Mouse (Mus musculus) forebrain, embryonic 16.5 days (tissue): ENCODE measurements around the gene Med7. TPM values are rescaled to one million over a fixed set of nuclear protein-coding genes. Genes with fewer than 3 reads are reported as not detected.

Source experiments
- ATAC-seq: fragments of 200-750 bp; cut with Nextera tagmentation; 2 replicates; pipeline ENCODE4 v1.8.0; 2017; ENCODE audit warnings: mild to moderate bottlenecking, moderate library complexity
- H3K27ac ChIP-seq: fragments of 300-500 bp; sonication (generic); 2 replicates; pipeline ENCODE4 v1.5.1; 2014; ENCODE audit warnings: low read length, control low read depth
- H3K27me3 ChIP-seq: fragments of 300-500 bp; sonication (generic); replicated peaks from 2 replicates; pipeline ENCODE4 v1.6.1; 2014; ENCODE audit warnings: low read length; ENCODE audit not compliant: control insufficient read depth, insufficient read depth
- H3K36me3 ChIP-seq: fragments of 300-500 bp; sonication (generic); 2 replicates; pipeline ENCODE4 v1.6.1; 2014; ENCODE audit not compliant: control insufficient read depth, insufficient read depth
- H3K4me1 ChIP-seq: fragments of 300-500 bp; sonication (generic); replicated peaks from 2 replicates; pipeline ENCODE4 v1.6.1; 2014; ENCODE audit warnings: low read length; ENCODE audit not compliant: control insufficient read depth, insufficient read depth
- H3K4me2 ChIP-seq: fragments of 300-500 bp; sonication (generic); 2 replicates; pipeline ENCODE4 v1.6.1; 2014; ENCODE audit warnings: mild to moderate bottlenecking, low read length, control low read depth
- H3K4me3 ChIP-seq: fragments of 300-500 bp; sonication (generic); replicated peaks from 2 replicates; pipeline ENCODE4 v1.5.1; 2014; ENCODE audit warnings: mild to moderate bottlenecking, low read length, control low read depth
- H3K9ac ChIP-seq: fragments of 300-500 bp; sonication (generic); replicated peaks from 2 replicates; pipeline ENCODE4 v1.6.1; 2014; ENCODE audit warnings: low read depth, low read length, control low read depth
- H3K9me3 ChIP-seq: fragments of 300-500 bp; sonication (generic); 2 replicates; pipeline ENCODE4 v1.6.1; 2016; ENCODE audit warnings: low read length; ENCODE audit not compliant: control insufficient read depth
- WGBS: fragments of 180-500 bp; shearing (Covaris S2); extraction: QIAGEN DNeasy Blood & Tissue Kit; methylation state at CpG from one replicate; pipeline ENCODE4 v1.1.7; 2014; 5-methylcytosine and 5-hydroxymethylcytosine counted together
- polyA plus RNA-seq: library from polyadenylated mRNA; unstranded; fragments of >200 nt; fragmentation: Nextera tagmentation; extraction: Ambion mirVana; gene quantifications from 2 replicates; pipeline ENCODE4 v1.2.1, GENCODE M21; 2015

The Med7 gene
- polyA plus RNA-seq, 1 experiment from 2014 or later, result 73.1 TPM

- Histone ChIP-seq H3K27ac (no peak within 1 kb of the TSS), H3K36me3 (no peaks in the 10 kb centered on the region), H3K4me2 (no peak within 1 kb of the TSS), H3K9me3 (no peaks in the 10 kb centered on the region), H3K4me3 (no peak within 1 kb of the TSS), H3K9ac (no peak within 1 kb of the TSS), H3K27me3 (no peaks in the 10 kb centered on the region), H3K4me1 (no peaks in the 10 kb centered on the region)
- WGBS, result 81% methylated on average over 13 of the region's 13 CpGs
- ATAC-seq, result no peak
Observed at GRCm38 (mm10) chr11:46396167-46396859, 40.4 kb upstream of the Med7 start, which contains the start of gene Fam71b. Gene Fam71b, plus strand, starts transcription at chr11:46396559.

GRCm38 (mm10) chr11:46396860-46397179, 39.9 kb upstream of the Med7 start:
- 95% methylated on average over 4 of the region's 4 CpGs for WGBS
- H3K27ac ChIP-seq, result no peak overlapping the region
- no peak for ATAC-seq
- no peaks in the 10 kb centered on the region for H3K27me3 ChIP-seq
- H3K4me2 ChIP-seq, result no peak overlapping the region
- H3K4me3 ChIP-seq, result no peak overlapping the region
- no peaks in the 10 kb centered on the region for H3K4me1 ChIP-seq
- H3K36me3 ChIP-seq, result no peaks in the 10 kb centered on the region
- no peaks in the 10 kb centered on the region for H3K9me3 ChIP-seq
- H3K9ac ChIP-seq, result no peak overlapping the region

- Histone ChIP-seq H3K4me1 (no peaks in the 10 kb centered on the region), H3K4me3 (no peak overlapping the region), H3K9me3 (no peaks in the 10 kb centered on the region), H3K36me3 (no peaks in the 10 kb centered on the region), H3K27me3 (no peaks in the 10 kb centered on the region), H3K9ac (no peak overlapping the region), H3K27ac (no peak overlapping the region), H3K4me2 (no peak overlapping the region)
- 76% methylated on average over 2 of the region's 2 CpGs for WGBS
- no peak for ATAC-seq
Observed at GRCm38 (mm10) chr11:46397900-46398299, 38.8 kb upstream of the Med7 start.

GRCm38 (mm10) chr11:46398473-46398872, 38.3 kb upstream of the Med7 start:
- no peak for ATAC-seq
- Histone ChIP-seq H3K4me3 (no peak overlapping the region), H3K4me1 (no peaks in the 10 kb centered on the region), H3K36me3 (no peaks in the 10 kb centered on the region), H3K4me2 (no peak overlapping the region), H3K9me3 (no peaks in the 10 kb centered on the region), H3K27ac (no peak overlapping the region), H3K27me3 (no peaks in the 10 kb centered on the region), H3K9ac (no peak overlapping the region)
- WGBS, result 87% methylated on average over 4 of the region's 4 CpGs

GRCm38 (mm10) chr11:46398933-46399383, 37.8 kb upstream of the Med7 start:
- H3K27ac ChIP-seq, result no peak overlapping the region
- no peak overlapping the region for H3K4me2 ChIP-seq
- H3K9ac ChIP-seq, result no peak overlapping the region
- 66% methylated on average over 5 of the region's 5 CpGs for WGBS
- ATAC-seq, result no peak
- H3K36me3 ChIP-seq, result no peaks in the 10 kb centered on the region
- H3K27me3 ChIP-seq, result no peaks in the 10 kb centered on the region
- no peaks in the 10 kb centered on the region for H3K4me1 ChIP-seq
- no peak overlapping the region for H3K4me3 ChIP-seq
- H3K9me3 ChIP-seq, result no peaks in the 10 kb centered on the region

- Histone ChIP-seq H3K4me1 (no peaks in the 10 kb centered on the region), H3K4me3 (no peak overlapping the region), H3K27me3 (no peaks in the 10 kb centered on the region), H3K4me2 (no peak overlapping the region), H3K9ac (no peak overlapping the region), H3K9me3 (no peaks in the 10 kb centered on the region), H3K36me3 (no peaks in the 10 kb centered on the region), H3K27ac (no peak overlapping the region)
- ATAC-seq, result no peak
- 89% methylated on average over 12 of the region's 12 CpGs for WGBS
Observed at GRCm38 (mm10) chr11:46401555-46401954, 35.2 kb upstream of the Med7 start.

GRCm38 (mm10) chr11:46404986-46405385, 31.7 kb upstream of the Med7 start:
- no peak for ATAC-seq
- no peak overlapping the region for H3K4me2 ChIP-seq
- H3K9ac ChIP-seq, result no peak overlapping the region
- 90% methylated on average over 16 of the region's 16 CpGs for WGBS
- no peaks in the 10 kb centered on the region for H3K36me3 ChIP-seq
- H3K9me3 ChIP-seq, result no peaks in the 10 kb centered on the region
- no peaks in the 10 kb centered on the region for H3K27me3 ChIP-seq
- no peak overlapping the region for H3K4me3 ChIP-seq
- H3K4me1 ChIP-seq, result no peaks in the 10 kb centered on the region
- H3K27ac ChIP-seq, result no peak overlapping the region

GRCm38 (mm10) chr11:46406721-46407120, 30.0 kb upstream of the Med7 start:
- Histone ChIP-seq H3K27me3 (no peaks in the 10 kb centered on the region), H3K27ac (no peak overlapping the region), H3K4me3 (no peak overlapping the region), H3K4me1 (no peaks in the 10 kb centered on the region), H3K9me3 (no peaks in the 10 kb centered on the region), H3K9ac (no peak overlapping the region), H3K4me2 (no peak overlapping the region), H3K36me3 (no peaks in the 10 kb centered on the region)
- no peak for ATAC-seq
- WGBS, result 34% methylated on average over 10 of the region's 10 CpGs

- no peak for ATAC-seq
- 33% methylated on average over 1 of the region's 2 CpGs for WGBS
Observed at GRCm38 (mm10) chr11:46410018-46410563, 26.6 kb upstream of the Med7 start.

More at GRCm38 (mm10) chr11:46410018-46410563, 26.6 kb upstream of the Med7 start:
- H3K36me3 ChIP-seq, result no peaks in the 10 kb centered on the region
- no peak overlapping the region for H3K27ac ChIP-seq
- no peak overlapping the region for H3K4me2 ChIP-seq
- H3K4me1 ChIP-seq, result no peaks in the 10 kb centered on the region
- H3K4me3 ChIP-seq, result no peak overlapping the region
- H3K9me3 ChIP-seq, result no peaks in the 10 kb centered on the region
- no peaks in the 10 kb centered on the region for H3K27me3 ChIP-seq
- H3K9ac ChIP-seq, result no peak overlapping the region
